Mouse (Mus musculus) Patski (cell line): ENCODE measurements around the gene Pigt. TPM values are rescaled to one million over a fixed set of nuclear protein-coding genes. Genes with fewer than 3 reads are reported as not detected.

Experiments used
- ATAC-seq: fragments of 100-300 bp; one replicate; pipeline ENCODE4 v1.8.0; 2021
- CTCF ChIA-PET: fragments of 350-600 bp; sonication (Branson Sonifier 250); formaldehyde crosslinking; loops from one replicate; lab custom pipeline; 2022; ENCODE audit warnings: inconsistent platforms; lab: Charles Lee
- POLR2A ChIA-PET: fragments of 350-600 bp; sonication (Branson Sonifier 250); formaldehyde crosslinking; loops from one replicate; lab custom pipeline; 2022; ENCODE audit warnings: antibody characterized with exemption, inconsistent platforms; lab: Charles Lee
- DNase-seq: peaks from one replicate; pipeline ENCODE4 v3.0.0-alpha.2; 2011; ENCODE audit warnings: low read depth, low spot score
- H3K27me3 ChIP-seq: fragments of 371-371 bp; one replicate; pipeline ENCODE4 v1.5.1; 2021
- CTCF ChIP-seq: fragments of 100-300 bp; IDR thresholded peaks from one replicate; pipeline ENCODE4 v1.5.1; 2021
- in situ Hi-C: fragments of 300-500 bp; cut with MboI; formaldehyde crosslinking; loops from 3 replicates; pipeline ENCODE4 v1.11.1; 2018; ENCODE audit warnings: low pct_unique_long_range_greater_than_20kb, mixed read lengths
- polyA plus RNA-seq: library from polyadenylated mRNA; unstranded; gene quantifications from one replicate; pipeline ENCODE4 v1.2.3, GENCODE M21; 2021

The Pigt gene
- polyA plus RNA-seq, 1 experiment from 2014 or later, result 136 TPM

DNA sequence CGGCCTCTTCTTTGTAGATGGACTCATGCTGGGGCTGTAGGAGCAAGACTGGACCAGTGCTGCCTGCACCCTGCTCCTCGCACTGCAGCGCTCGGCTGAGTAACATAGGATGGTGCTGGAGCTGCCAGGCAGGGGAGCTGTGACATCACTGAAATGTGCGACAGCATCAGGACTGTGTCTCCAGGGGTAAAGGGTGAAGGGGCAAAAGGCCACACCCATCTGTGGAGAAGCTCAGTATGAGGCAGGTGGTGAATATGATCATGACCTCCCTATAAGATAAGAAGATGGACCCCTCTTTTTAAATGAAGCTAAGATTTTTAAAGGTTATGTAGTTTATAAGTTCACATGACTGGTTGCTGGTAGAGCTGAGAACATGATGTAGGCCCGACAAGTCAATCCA, 23.7 kb upstream of the Pigt start, which contains the start of gene Trp53tg5:
Gene Trp53tg5, minus strand, starts transcription at position 101 of the 400 bp plus-strand sequence.
- ChIA-PET POLR2A (no interaction called here), CTCF (interaction anchor here (1.1 to 1.8 kb wide), 5 partner anchors 11 to 48 kb away, joined by 3 to 9 read pairs (median 4); partner anchors contain the start of gene Gm20458)
- no peaks in the 10 kb centered on the region for H3K27me3 ChIP-seq
- no peak for TF ChIP-seq CTCF
- DNase-seq (no peak), ATAC-seq (no peak)
- in situ Hi-C loops, result no loop called here

DNA sequence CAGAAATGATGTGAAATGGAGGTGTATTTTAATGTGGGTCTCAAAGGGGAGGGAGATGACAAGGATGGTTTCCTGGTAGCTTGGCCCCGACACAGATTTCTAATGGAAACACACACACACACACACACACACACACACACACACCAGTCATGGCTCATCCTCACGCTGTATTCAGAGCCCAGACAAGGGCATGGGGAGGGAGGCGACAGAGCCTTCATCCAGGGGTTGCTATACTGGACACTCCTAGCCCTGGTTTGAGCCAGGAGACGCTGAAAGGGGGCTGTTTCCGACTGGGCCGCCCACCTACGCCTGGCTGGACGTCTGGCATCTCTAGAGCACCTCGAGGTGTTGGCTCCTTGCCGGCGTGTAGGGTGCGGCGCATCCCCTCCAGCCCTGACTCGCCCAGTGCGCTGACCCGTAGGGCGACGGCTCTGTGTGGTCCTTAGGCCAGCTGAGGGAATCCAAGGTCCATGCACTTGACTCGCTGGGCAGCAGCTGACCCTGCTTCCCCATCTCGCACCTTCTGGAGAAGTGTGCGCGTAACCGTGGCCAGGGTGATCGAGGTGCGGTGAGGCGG, 11.6 kb upstream of the Pigt start, which contains the start of gene Dbndd2:
Gene Dbndd2, plus strand, starts transcription at position 426 of the 577 bp plus-strand sequence.
- CTCF ChIA-PET, result interaction anchor here (0.6 to 3.2 kb wide), 8 partner anchors 10 to 68 kb away, joined by 3 to 17 read pairs (median 4); partner anchors contain the start of gene Trp53tg5
- no peak for DNase-seq
- in situ Hi-C loops, result no loop called here
- no peak for TF ChIP-seq CTCF
- POLR2A ChIA-PET, result interaction anchor here (1.0 to 2.6 kb wide), 6 partner anchors 11 to 46 kb away, joined by 3 to 10 read pairs (median 4); no protein-coding TSS in a partner anchor
- H3K27me3 ChIP-seq, result no peaks in the 10 kb centered on the region
- peak; percentile 72 for ATAC-seq

DNA sequence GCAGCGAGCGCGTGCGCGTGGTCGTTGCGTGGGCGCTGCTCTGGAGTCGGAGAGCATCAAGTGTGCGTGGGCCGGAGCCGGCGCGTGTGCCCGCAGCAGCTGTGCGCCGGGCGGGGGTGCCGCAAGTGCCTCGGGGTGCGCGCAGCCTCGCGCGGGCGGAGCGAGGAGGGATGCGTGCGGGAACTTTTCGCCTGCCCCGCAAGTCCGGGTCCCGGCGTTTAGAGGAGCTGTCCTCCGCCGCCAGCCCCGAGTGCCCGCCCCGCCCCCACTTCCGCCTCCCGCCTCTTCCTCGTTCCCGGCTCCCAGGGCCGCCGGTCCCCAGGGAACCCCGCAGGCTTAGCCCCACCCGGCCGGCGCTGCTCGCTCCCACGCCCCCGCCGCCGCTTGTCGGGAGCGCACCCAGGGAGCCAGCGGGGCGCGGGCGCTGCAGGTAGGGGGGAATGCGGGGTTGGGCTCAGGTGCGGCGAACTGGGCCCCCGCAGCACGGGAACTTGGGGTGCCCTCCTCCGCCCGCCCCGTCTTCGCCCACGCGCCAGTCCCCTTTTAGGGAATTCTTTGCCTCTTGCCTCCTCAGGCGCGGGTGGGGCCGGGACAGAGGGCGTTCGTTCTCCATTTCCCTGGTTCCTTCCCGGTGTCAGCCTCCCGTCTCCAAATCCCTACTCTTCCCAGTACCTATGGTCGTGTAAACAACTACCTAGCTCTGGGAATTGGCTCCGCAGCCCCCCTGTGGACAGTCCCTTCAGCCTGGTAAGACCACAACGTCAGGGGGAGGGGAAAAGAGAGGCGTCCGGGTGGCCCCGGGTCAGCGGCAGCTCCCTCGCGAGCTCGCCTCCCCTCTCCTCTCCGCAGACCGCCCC, 10.8 kb upstream of the Pigt start:
- DNase-seq (no peak), ATAC-seq (peak; percentile 54)
- ChIA-PET CTCF (interaction anchor here (0.9 to 1.9 kb wide), 5 partner anchors 12 to 44 kb away, joined by 3 to 7 read pairs (median 4); no protein-coding TSS in a partner anchor), POLR2A (interaction anchor here (1.0 to 2.6 kb wide), 5 partner anchors 11 to 46 kb away, joined by 3 to 10 read pairs (median 4); no protein-coding TSS in a partner anchor)
- no peaks in the 10 kb centered on the region for H3K27me3 ChIP-seq
- no peak for TF ChIP-seq CTCF
- in situ Hi-C loops, result no loop called here

DNA sequence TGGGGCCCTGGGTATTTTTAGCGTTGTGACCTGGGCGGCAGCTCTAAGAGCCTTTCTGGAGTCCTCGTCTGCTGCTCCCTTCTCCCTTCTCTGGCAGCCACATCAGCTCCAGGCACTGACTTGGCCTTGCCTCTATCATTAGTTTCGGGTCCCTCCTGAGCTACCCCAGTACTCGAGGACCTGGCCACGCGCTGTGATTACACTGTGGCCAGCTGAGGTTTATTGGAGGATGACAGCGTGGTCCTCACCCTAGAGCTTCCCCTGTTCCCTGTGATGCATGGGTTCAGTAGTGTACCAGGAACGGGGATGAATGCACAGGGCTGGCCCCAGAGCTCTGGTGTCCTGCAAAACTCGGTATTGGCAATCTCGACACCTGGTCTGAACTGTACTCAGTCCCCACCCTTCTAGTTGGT, 10.2 kb upstream of the Pigt start:
- ATAC-seq (peak; percentile 10), DNase-seq (no peak)
- no peak for TF ChIP-seq CTCF
- no peaks in the 10 kb centered on the region for H3K27me3 ChIP-seq
- POLR2A ChIA-PET, result interaction anchor here (1.3 to 1.7 kb wide), 2 partner anchors 22 to 24 kb away, joined by 4 to 6 read pairs; no protein-coding TSS in a partner anchor
- CTCF ChIA-PET, result interaction anchor here (0.9 to 2.3 kb wide), 5 partner anchors 12 to 43 kb away, joined by 3 to 7 read pairs (median 4); no protein-coding TSS in a partner anchor
- in situ Hi-C loops, result no loop called here

DNA sequence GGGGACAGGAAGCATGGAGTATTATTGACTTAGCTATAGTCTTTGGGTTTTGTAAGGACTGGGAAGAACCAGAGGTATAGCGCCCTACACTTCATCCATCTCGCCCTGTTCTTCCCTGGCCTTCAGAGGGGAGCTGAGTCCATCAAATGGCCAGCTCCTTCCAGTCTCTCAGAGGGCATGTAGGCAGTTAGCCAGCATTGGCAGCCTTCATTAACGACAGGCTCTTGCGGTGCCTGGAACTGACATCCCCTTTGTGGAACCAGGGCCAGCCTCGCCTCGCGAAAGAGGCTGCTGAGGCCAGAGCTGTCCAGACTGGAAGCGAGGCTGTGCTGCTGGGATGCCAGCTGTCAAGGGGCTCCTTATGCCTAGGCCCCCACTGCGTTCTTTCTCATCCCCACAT, 9.5 kb upstream of the Pigt start:
- no peak for ATAC-seq
- ChIA-PET CTCF (interaction anchor here (1.2 to 2.3 kb wide), 3 partner anchors 8 to 30 kb away, joined by 3 to 7 read pairs (median 5); no protein-coding TSS in a partner anchor), POLR2A (interaction anchor here (0.5 to 1.3 kb wide), 2 partner anchors 9 to 24 kb away, joined by 4 to 5 read pairs; partner anchors contain the start of gene Pigt)
- DNase-seq, result no peak
- TF ChIP-seq CTCF, result no peak
- H3K27me3 ChIP-seq, result no peaks in the 10 kb centered on the region
- in situ Hi-C loops, result no loop called here

DNA sequence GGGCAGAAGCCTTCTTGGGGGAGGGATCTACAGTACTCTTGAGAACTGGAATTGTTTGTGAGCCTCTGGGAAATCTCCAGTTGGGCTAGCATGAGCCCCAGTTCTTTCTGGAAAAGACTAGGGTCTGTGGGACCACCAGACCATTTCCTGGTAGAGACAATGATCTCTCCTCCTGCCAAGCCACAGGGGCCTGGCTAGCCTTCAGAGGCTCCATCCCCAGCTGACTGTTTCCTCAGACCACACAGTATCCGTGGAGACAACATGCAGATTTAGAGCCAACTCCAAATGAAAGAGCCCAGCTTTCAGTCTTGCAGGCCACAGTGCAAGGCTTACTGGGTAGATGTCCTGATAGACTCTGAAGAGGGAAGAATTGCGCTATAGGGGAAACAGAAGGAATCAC, 3.2 kb upstream of the Pigt start:
- in situ Hi-C loops, result no loop called here
- ChIA-PET POLR2A (interaction anchor here (1.1 to 1.2 kb wide), 2 partner anchors 19 to 24 kb away, joined by 3 read pairs; no protein-coding TSS in a partner anchor), CTCF (interaction anchor here (0.9 kb wide), 1 partner anchor 10 kb away, joined by 3 read pairs; no protein-coding TSS in a partner anchor)
- TF ChIP-seq CTCF, result no peak
- no peaks in the 10 kb centered on the region for H3K27me3 ChIP-seq
- DNase-seq (no peak), ATAC-seq (no peak)

DNA sequence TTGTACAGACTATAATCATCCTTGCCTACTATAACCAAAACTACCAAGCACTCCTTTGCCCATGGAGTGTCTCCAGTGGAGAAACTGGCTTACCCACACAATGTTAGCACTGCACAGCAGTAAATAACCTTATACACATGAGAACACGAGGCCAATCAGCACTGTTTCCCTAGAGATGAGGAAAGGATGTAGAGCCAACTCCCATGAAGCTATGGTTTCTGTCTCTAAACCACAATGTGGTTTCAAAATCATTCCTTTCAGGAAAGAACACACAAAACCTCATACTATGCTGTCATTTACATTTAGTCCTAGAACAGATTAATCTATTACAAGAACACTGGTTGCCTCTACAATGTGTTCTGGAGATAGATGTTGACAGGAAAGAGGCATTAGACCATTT, 989 bp upstream of the Pigt start:
- TF ChIP-seq CTCF, result no peak
- no peaks in the 10 kb centered on the region for H3K27me3 ChIP-seq
- in situ Hi-C loops, result no loop called here
- no peak for DNase-seq
- ChIA-PET CTCF (interaction anchor here (0.9 to 2.3 kb wide), 6 partner anchors 7 to 79 kb away, joined by 3 to 6 read pairs (median 3); no protein-coding TSS in a partner anchor), POLR2A (interaction anchor here (0.9 to 1.8 kb wide), 3 partner anchors 8 to 30 kb away, joined by 3 to 8 read pairs (median 5); no protein-coding TSS in a partner anchor)
- no peak for ATAC-seq

DNA sequence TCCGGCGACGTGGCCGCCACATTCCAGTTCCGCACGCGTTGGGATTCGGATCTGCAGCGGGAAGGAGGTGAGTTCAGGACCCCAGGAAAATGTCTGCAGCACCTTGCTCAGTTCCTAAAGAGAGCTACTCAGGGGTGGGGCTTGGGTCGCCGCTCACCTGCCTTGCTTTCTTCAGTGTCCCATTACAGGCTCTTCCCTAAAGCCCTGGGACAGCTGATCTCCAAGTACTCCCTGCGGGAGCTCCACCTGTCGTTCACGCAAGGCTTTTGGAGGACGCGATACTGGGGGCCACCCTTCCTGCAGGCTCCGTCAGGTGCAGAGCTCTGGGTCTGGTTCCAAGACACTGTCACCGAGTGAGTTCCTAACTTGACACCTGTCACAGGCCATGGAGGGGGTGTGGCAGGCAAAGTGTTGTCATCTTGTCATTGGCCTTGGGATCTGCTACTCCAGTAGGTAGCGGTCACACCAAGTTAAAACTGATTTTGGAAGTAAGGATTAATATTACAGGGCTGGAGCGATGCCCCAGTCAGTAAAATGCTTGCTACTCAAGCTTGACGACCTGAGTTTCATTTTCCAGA, 460 bp downstream of the Pigt start:
- no peaks in the 10 kb centered on the region for H3K27me3 ChIP-seq
- in situ Hi-C loops, result no loop called here
- ATAC-seq, result no peak
- DNase-seq, result no peak
- ChIA-PET CTCF (interaction anchor here (1.0 to 2.3 kb wide), 5 partner anchors 9 to 80 kb away, joined by 3 to 6 read pairs (median 3); partner anchors contain the start of gene Dbndd2), POLR2A (interaction anchor here (0.9 to 1.8 kb wide), 4 partner anchors 15 to 78 kb away, joined by 3 to 8 read pairs (median 4); no protein-coding TSS in a partner anchor)
- TF ChIP-seq CTCF, result no peak

DNA sequence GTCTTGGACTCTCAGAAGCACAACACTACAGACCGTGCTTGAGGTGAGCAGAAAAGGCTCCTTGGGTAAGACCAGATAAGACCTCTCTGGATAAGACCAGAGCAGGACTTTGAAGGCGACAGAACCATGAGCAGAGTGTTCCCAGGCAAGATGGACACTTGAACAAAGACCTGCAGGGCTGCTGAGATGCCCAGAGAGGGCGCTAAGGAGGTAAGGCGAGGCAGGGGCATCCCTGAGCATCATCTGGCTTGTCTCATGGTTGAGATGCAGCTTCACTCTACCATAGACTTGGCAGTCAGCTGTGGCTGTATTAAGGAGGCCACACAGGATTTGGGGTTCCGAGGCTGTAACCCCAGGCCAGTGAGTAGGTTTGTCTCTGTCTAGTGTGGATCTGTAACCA, 2.0 kb downstream of the Pigt start:
- POLR2A ChIA-PET, result interaction anchor here (0.8 to 1.6 kb wide), 4 partner anchors 14 to 67 kb away, joined by 3 to 7 read pairs (median 4); no protein-coding TSS in a partner anchor
- CTCF ChIA-PET, result interaction anchor here (1.9 kb wide), 1 partner anchor 13 kb away, joined by 5 read pairs; the partner anchor contains the start of gene Dbndd2

More for the DNA sequence above, 2.0 kb downstream of the Pigt start:
- in situ Hi-C loops, result no loop called here
- H3K27me3 ChIP-seq, result no peaks in the 10 kb centered on the region
- ATAC-seq (no peak), DNase-seq (no peak)
- no peak for TF ChIP-seq CTCF
